Mouse (Mus musculus): ENCODE data around the gene Fyb2. TPM values are rescaled to one million over a fixed set of nuclear protein-coding genes. Genes with fewer than 3 reads are reported as not detected.

The Fyb2 gene
- total RNA-seq, 2 experiments from 2014 or later: not detected

GRCm38 (mm10) chr4:104935436-104935835 lies 22.2 kb downstream of the Fyb2 start:
- no peak for ATAC-seq (replicated peaks; ENCODE audit: low FRiP score, poor library complexity, severe bottlenecking)

GRCm38 (mm10) chr4:104936011-104936410 lies 22.8 kb downstream of the Fyb2 start:
- no peak for ATAC-seq (replicated peaks; ENCODE audit: low FRiP score, poor library complexity, severe bottlenecking)

- ATAC-seq (replicated peaks; ENCODE audit: low FRiP score, poor library complexity, severe bottlenecking): no peak
Measured at GRCm38 (mm10) chr4:104939535-104939934, 26.3 kb downstream of the Fyb2 start.

GRCm38 (mm10) chr4:104941895-104942294 lies 28.6 kb downstream of the Fyb2 start:
- no peak for ATAC-seq (replicated peaks; ENCODE audit: low FRiP score, poor library complexity, severe bottlenecking)

- no peak for ATAC-seq (replicated peaks; ENCODE audit: low FRiP score, poor library complexity, severe bottlenecking)
Measured at GRCm38 (mm10) chr4:104944482-104944881, 31.2 kb downstream of the Fyb2 start.

- ATAC-seq (replicated peaks; ENCODE audit: low FRiP score, poor library complexity, severe bottlenecking): no peak
Measured at GRCm38 (mm10) chr4:104948886-104949285, 35.6 kb downstream of the Fyb2 start.

GRCm38 (mm10) chr4:104949304-104949703 lies 36.0 kb downstream of the Fyb2 start:
- ATAC-seq (replicated peaks; ENCODE audit: low FRiP score, poor library complexity, severe bottlenecking): no peak

- ATAC-seq (replicated peaks; ENCODE audit: low FRiP score, poor library complexity, severe bottlenecking): no peak
Measured at GRCm38 (mm10) chr4:104951280-104951878, 38.1 kb downstream of the Fyb2 start.

- no peak for ATAC-seq (replicated peaks; ENCODE audit: low FRiP score, poor library complexity, severe bottlenecking)
Measured at GRCm38 (mm10) chr4:104956691-104957090, 43.4 kb downstream of the Fyb2 start.

- ATAC-seq (replicated peaks; ENCODE audit: low FRiP score, poor library complexity, severe bottlenecking): no peak
Measured at GRCm38 (mm10) chr4:104961431-104961830, 48.2 kb downstream of the Fyb2 start.

- no peak for ATAC-seq (replicated peaks; ENCODE audit: low FRiP score, poor library complexity, severe bottlenecking)
Measured at GRCm38 (mm10) chr4:104972606-104973005, 59.4 kb downstream of the Fyb2 start.

GRCm38 (mm10) chr4:104975162-104975830 lies 62.0 kb downstream of the Fyb2 start:
- ATAC-seq (replicated peaks; ENCODE audit: low FRiP score, poor library complexity, severe bottlenecking): no peak

- no peak for ATAC-seq (replicated peaks; ENCODE audit: low FRiP score, poor library complexity, severe bottlenecking)
Measured at GRCm38 (mm10) chr4:104985960-104986632, 72.8 kb downstream of the Fyb2 start.

GRCm38 (mm10) chr4:104987631-104988030 lies 74.4 kb downstream of the Fyb2 start:
- no peak for ATAC-seq (replicated peaks; ENCODE audit: low FRiP score, poor library complexity, severe bottlenecking)

- ATAC-seq (replicated peaks; ENCODE audit: low FRiP score, poor library complexity, severe bottlenecking): no peak
Measured at GRCm38 (mm10) chr4:104988102-104988501, 74.8 kb downstream of the Fyb2 start.

- ATAC-seq (replicated peaks; ENCODE audit: low FRiP score, poor library complexity, severe bottlenecking): no peak
Measured at GRCm38 (mm10) chr4:104988709-104989108, 75.5 kb downstream of the Fyb2 start.

- ATAC-seq (replicated peaks; ENCODE audit: low FRiP score, poor library complexity, severe bottlenecking): no peak
Measured at GRCm38 (mm10) chr4:104990016-104990415, 76.8 kb downstream of the Fyb2 start.

- no peak for ATAC-seq (replicated peaks; ENCODE audit: low FRiP score, poor library complexity, severe bottlenecking)
Measured at GRCm38 (mm10) chr4:104990686-104991085, 77.4 kb downstream of the Fyb2 start.

GRCm38 (mm10) chr4:104992271-104992670 lies 79.0 kb downstream of the Fyb2 start:
- no peak for ATAC-seq (replicated peaks; ENCODE audit: low FRiP score, poor library complexity, severe bottlenecking)

- ATAC-seq (replicated peaks; ENCODE audit: low FRiP score, poor library complexity, severe bottlenecking): no peak
Measured at GRCm38 (mm10) chr4:104993140-104993874, 80.1 kb downstream of the Fyb2 start.
